Mouse (Mus musculus): ENCODE data around the gene Drosha. TPM values are rescaled to one million over a fixed set of nuclear protein-coding genes. Genes with fewer than 3 reads are reported as not detected.
"Not testable (repeated sequence)": the region's sequence is repeated elsewhere in the genome, so short reads cannot be mapped to it uniquely, and the experiment has no call there.

Gene Drosha
- polyA plus RNA-seq (2016; fragmentation: Nextera tagmentation; extraction: Ambion mirVana), result 82.0 and 86.2 TPM in 2 replicates

GRCm38 (mm10) chr15:12824197-12824952 lies at the start of gene Drosha, which contains the start of gene 6030458C11Rik:
Gene Drosha, plus strand, starts transcription at chr15:12824815.
Gene 6030458C11Rik, minus strand, starts transcription at chr15:12824649.
- peak within 1 kb of the TSS; percentile 99 for H3K27ac ChIP-seq (replicated peaks)
- WGBS, result under 1% methylated on average over 67 of the region's 67 CpGs
- peaks cover 67% of the 10 kb centered on the region for H3K36me3 ChIP-seq (replicated peaks)
- H3K9me3 ChIP-seq, result no peaks in the 10 kb centered on the region
- no peaks in the 10 kb centered on the region for H3K27me3 ChIP-seq (replicated peaks; ENCODE audit: low read depth, poor library complexity, severe bottlenecking)
- H3K4me3 ChIP-seq, result peak within 1 kb of the TSS; percentile 92
- H3K4me1 ChIP-seq, result peaks cover 30% of the 10 kb centered on the region
- DNase-seq (ENCODE audit: low spot score), result peak; percentile 96

- DNase-seq (ENCODE audit: low spot score), result no peak
- H3K27ac ChIP-seq (replicated peaks), result no peak overlapping the region
- H3K27me3 ChIP-seq (replicated peaks; ENCODE audit: low read depth, poor library complexity, severe bottlenecking), result no peaks in the 10 kb centered on the region
- H3K9me3 ChIP-seq, result peaks cover 4% of the 10 kb centered on the region; the same call in 1 of the 2 replicates
- 90% methylated on average over 6 of the region's 6 CpGs for WGBS
- no peaks in the 10 kb centered on the region for H3K36me3 ChIP-seq (replicated peaks)
- H3K4me3 ChIP-seq, result no peak overlapping the region
- H3K4me1 ChIP-seq, result no peaks in the 10 kb centered on the region
Measured at GRCm38 (mm10) chr15:12781296-12781695, 43.3 kb upstream of the Drosha start.

GRCm38 (mm10) chr15:12781729-12782326 lies 42.8 kb upstream of the Drosha start:
- 83% methylated on average over 15 of the region's 16 CpGs for WGBS
- no peak overlapping the region for H3K27ac ChIP-seq (replicated peaks)
- H3K4me1 ChIP-seq, result no peaks in the 10 kb centered on the region
- DNase-seq (ENCODE audit: low spot score), result no peak
- H3K36me3 ChIP-seq (replicated peaks), result no peaks in the 10 kb centered on the region
- no peak overlapping the region for H3K4me3 ChIP-seq
- H3K9me3 ChIP-seq, result peaks cover 1% of the 10 kb centered on the region; the same call in 1 of the 2 replicates
- H3K27me3 ChIP-seq (replicated peaks; ENCODE audit: low read depth, poor library complexity, severe bottlenecking), result no peaks in the 10 kb centered on the region

GRCm38 (mm10) chr15:12788536-12788935 lies 36.1 kb upstream of the Drosha start:
- DNase-seq (ENCODE audit: low spot score), result no peak
- H3K27ac ChIP-seq (replicated peaks), result no peak overlapping the region
- no peaks in the 10 kb centered on the region for H3K36me3 ChIP-seq (replicated peaks)
- 86% methylated on average over 5 of the region's 5 CpGs for WGBS
- peaks cover 7% of the 10 kb centered on the region for H3K4me1 ChIP-seq
- H3K4me3 ChIP-seq, result no peak overlapping the region
- H3K27me3 ChIP-seq (replicated peaks; ENCODE audit: low read depth, poor library complexity, severe bottlenecking), result no peaks in the 10 kb centered on the region
- no peaks in the 10 kb centered on the region for H3K9me3 ChIP-seq

DNA sequence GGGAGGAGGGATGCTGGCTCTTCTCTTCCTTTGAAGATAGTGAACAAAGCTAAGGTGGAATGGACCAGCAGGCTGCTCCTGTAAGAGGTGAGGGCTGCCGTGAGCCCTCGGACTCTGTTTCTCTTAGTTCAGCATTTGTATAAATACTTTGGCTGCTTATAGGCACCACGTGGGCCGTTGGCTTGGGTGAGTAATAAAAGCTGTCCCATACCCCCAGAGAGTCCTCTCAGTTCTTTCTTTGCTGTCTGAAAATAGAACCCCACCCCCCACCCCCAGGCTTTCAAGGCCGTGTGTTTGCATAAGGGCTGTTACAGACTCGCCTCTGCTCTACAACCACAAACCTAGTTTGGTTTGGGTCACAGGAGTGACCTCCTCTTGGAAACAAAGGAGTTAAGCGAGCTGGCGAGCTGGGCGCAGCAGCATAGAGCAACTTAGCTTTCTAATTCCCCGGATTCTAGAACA lies 35.2 kb upstream of the Drosha start:
- H3K27ac ChIP-seq (replicated peaks), result peak overlapping the region; percentile 71
- WGBS, result 27% methylated on average over 10 of the region's 10 CpGs
- DNase-seq (ENCODE audit: low spot score), result peak; percentile 37
- peaks cover 7% of the 10 kb centered on the region for H3K4me1 ChIP-seq
- no peaks in the 10 kb centered on the region for H3K9me3 ChIP-seq
- no peaks in the 10 kb centered on the region for H3K27me3 ChIP-seq (replicated peaks; ENCODE audit: low read depth, poor library complexity, severe bottlenecking)
- H3K36me3 ChIP-seq (replicated peaks), result no peaks in the 10 kb centered on the region
- H3K4me3 ChIP-seq, result no peak overlapping the region

GRCm38 (mm10) chr15:12794311-12794710 lies 30.3 kb upstream of the Drosha start:
- no peak for DNase-seq (ENCODE audit: low spot score)
- Histone ChIP-seq H3K27me3 (replicated peaks; ENCODE audit: low read depth, poor library complexity, severe bottlenecking) (0 out of 2 replicates have a peak, but pooled peaks cover 3% of the 10 kb centered on the region), H3K36me3 (replicated peaks) (no peaks in the 10 kb centered on the region), H3K9me3 (no peaks in the 10 kb centered on the region), H3K4me3 (no peak overlapping the region), H3K4me1 (peaks cover 4% of the 10 kb centered on the region), H3K27ac (replicated peaks) (0 out of 2 replicates have a peak overlapping the region, but pooled peaks have one; percentile 24)
- WGBS, result 47% methylated on average over 6 of the region's 6 CpGs

GRCm38 (mm10) chr15:12795457-12795894 lies 29.1 kb upstream of the Drosha start:
- WGBS, result 5% methylated on average over 2 of the region's 2 CpGs
- Histone ChIP-seq H3K27me3 (replicated peaks; ENCODE audit: low read depth, poor library complexity, severe bottlenecking) (0 out of 2 replicates have a peak, but pooled peaks cover 3% of the 10 kb centered on the region), H3K4me3 (no peak overlapping the region), H3K4me1 (no peaks in the 10 kb centered on the region), H3K9me3 (no peaks in the 10 kb centered on the region), H3K27ac (replicated peaks) (no peak overlapping the region), H3K36me3 (replicated peaks) (no peaks in the 10 kb centered on the region)
- peak; percentile 49 for DNase-seq (ENCODE audit: low spot score)

DNA sequence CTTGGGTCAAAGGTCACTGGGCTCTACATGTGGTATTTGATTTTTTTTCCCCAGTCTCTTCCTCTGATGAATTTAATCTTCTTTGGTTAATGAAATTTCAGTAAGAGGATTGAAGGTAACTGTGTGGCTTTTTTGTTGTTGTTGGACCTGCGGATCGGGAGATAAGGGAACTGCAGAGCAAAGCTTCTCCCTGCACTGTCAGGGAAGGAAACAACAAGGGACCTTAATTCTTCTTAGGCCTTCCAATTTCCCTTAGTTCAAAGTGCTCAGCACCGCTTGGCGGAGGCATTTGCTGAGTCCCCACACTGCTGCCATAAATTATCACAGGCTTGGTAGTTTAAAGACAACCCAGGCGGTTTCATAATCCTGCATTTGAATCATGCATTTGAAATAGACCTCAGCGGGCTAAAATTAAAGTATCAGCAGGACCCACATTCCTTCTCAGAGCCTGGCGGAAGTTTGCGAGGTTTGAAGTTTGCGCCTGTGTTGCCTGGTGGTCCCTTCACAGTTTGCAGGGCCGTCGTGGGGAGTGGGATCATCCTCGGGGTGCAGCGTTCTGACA lies 28.6 kb upstream of the Drosha start:
- Histone ChIP-seq H3K27ac (replicated peaks) (no peak overlapping the region), H3K4me1 (no peaks in the 10 kb centered on the region), H3K27me3 (replicated peaks; ENCODE audit: low read depth, poor library complexity, severe bottlenecking) (0 out of 2 replicates have a peak, but pooled peaks cover 3% of the 10 kb centered on the region), H3K36me3 (replicated peaks) (no peaks in the 10 kb centered on the region), H3K9me3 (no peaks in the 10 kb centered on the region), H3K4me3 (no peak overlapping the region)
- no peak for DNase-seq (ENCODE audit: low spot score)
- 47% methylated on average over 13 of the region's 13 CpGs for WGBS

DNA sequence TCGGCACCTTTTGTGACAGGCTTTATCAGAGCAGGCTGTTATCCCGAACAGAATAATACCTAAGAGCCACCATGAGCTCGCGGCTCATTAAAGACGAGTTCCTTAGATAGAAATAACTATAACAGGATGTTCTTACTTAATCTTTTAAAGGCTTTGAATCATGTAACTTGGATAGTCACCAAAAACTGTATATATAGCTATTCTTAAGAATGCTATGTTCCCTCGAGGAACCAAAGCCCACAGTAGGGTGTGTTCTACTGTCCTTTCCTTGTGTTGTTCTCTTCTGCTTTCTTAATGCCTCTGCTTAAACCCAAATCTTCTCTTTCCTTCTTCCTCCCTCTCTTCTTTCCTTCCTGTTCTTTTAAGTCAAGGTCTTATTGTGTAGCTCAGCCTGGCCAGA lies 26.6 kb upstream of the Drosha start:
- H3K4me3 ChIP-seq, result no peak overlapping the region
- WGBS, result 92% methylated on average over 6 of the region's 6 CpGs
- 0 out of 2 replicates have a peak, but pooled peaks cover 3% of the 10 kb centered on the region for H3K27me3 ChIP-seq (replicated peaks; ENCODE audit: low read depth, poor library complexity, severe bottlenecking)
- DNase-seq (ENCODE audit: low spot score), result no peak
- H3K4me1 ChIP-seq, result no peaks in the 10 kb centered on the region
- no peak overlapping the region for H3K27ac ChIP-seq (replicated peaks)
- H3K36me3 ChIP-seq (replicated peaks), result no peaks in the 10 kb centered on the region
- H3K9me3 ChIP-seq, result no peaks in the 10 kb centered on the region

- 55% methylated on average over 15 of the region's 15 CpGs for WGBS
- DNase-seq (ENCODE audit: low spot score), result no peak
- Histone ChIP-seq H3K27ac (replicated peaks) (no peak overlapping the region), H3K4me3 (no peak overlapping the region), H3K4me1 (no peaks in the 10 kb centered on the region), H3K27me3 (replicated peaks; ENCODE audit: low read depth, poor library complexity, severe bottlenecking) (0 out of 2 replicates have a peak, but pooled peaks cover 3% of the 10 kb centered on the region), H3K36me3 (replicated peaks) (peaks cover under 1% of the 10 kb centered on the region; the same call in 1 of the 2 replicates), H3K9me3 (no peaks in the 10 kb centered on the region)
Measured at GRCm38 (mm10) chr15:12800405-12801141, 24.0 kb upstream of the Drosha start.

GRCm38 (mm10) chr15:12801142-12801506 lies 23.5 kb upstream of the Drosha start:
- not testable (repeated sequence) for H3K4me3 ChIP-seq; H3K4me1 ChIP-seq; H3K27ac ChIP-seq (replicated peaks); H3K9me3 ChIP-seq; DNase-seq (ENCODE audit: low spot score); H3K27me3 ChIP-seq (replicated peaks; ENCODE audit: low read depth, poor library complexity, severe bottlenecking); H3K36me3 ChIP-seq (replicated peaks)
- WGBS, result 84% methylated on average over 2 of the region's 2 CpGs

DNA sequence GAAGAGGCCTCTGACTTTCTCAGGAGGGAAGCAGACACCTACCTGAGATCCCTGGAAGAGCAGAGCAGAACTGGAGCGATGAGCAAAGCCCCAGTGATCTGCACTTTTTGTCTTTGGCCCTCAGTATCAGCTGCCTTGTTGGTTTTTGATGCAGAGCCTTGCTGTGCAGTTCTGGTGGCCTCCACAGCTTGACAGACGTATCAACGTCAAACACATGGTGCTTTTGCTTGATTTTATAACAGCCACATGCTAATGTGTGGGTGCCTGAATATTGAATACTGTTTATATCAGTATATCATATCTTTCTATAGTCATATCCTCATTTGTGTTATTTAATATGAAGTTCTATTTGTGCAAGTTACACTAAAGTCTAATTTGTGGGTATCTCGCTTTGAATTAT lies 19.5 kb upstream of the Drosha start:
- H3K27me3 ChIP-seq (replicated peaks; ENCODE audit: low read depth, poor library complexity, severe bottlenecking), result no peaks in the 10 kb centered on the region
- H3K4me3 ChIP-seq, result no peak overlapping the region
- no peaks in the 10 kb centered on the region for H3K9me3 ChIP-seq
- H3K4me1 ChIP-seq, result no peaks in the 10 kb centered on the region
- 91% methylated on average over 4 of the region's 4 CpGs for WGBS
- peaks cover 46% of the 10 kb centered on the region for H3K36me3 ChIP-seq (replicated peaks)
- H3K27ac ChIP-seq (replicated peaks), result no peak overlapping the region
- no peak for DNase-seq (ENCODE audit: low spot score)

Data from embryonic facial prominence, embryonic 10.5 days (tissue).